Mouse (Mus musculus) ES-Bruce4 (cell line): ENCODE measurements around the gene Ppm1h.

Experiments used
- CTCF ChIP-seq: IDR thresholded peaks from one replicate; pipeline ENCODE4 v1.8.1; 2011; ENCODE audit warnings: low read depth, low read length
- EP300 ChIP-seq: IDR thresholded peaks from 2 replicates; pipeline ENCODE4 v1.6.1; 2011; ENCODE audit warnings: low read depth, low read length; ENCODE audit not compliant: insufficient read depth

DNA sequence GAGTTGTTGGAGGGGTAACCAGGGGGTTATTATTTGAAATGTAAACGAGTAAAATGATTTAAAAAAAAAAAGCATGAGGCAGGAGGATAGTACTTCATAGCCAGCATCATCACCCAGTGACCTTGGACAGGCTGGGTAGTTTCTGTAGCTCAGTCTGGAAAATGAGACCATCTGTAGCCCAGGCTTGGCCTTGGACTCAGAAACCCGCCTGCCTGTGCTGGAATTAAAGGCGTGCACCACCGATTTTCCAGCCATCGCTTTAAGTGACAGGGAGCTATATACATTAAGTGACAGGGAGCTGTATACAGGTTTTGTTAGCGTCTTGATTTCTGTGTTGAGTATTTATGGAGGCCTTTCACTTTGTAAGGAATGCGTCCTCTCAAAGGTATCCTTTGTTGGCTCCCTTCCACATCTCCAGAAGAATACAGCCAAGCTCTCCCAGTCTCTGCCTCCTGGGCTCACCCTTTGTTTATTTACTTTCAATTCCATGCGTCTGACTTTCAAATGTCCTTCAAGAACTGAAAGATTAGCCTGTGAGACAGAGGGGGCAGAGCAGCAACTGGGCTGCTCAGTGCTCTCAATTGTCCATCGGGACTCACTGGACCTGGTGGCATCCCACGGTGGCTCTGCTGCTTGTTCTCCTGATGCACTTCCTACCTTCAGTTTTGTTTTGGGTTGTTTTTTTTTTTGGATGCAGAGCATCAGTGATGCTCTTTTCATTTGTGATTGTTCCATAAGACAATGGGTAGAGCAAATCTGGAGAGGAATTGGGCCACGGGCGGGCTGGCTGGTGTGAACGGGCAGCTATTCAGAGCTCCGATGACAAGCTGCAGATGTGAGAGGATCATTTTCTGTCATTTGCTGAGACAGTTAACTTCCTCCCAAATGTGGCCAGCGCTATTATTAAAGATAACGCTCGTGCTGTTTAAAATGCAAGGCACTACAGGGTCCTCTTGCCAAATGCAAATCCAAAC is 74.7 kb downstream of the Ppm1h start:
- TF ChIP-seq CTCF (no peak), EP300 (no peak)
